Mouse (Mus musculus): ENCODE data around the gene Mthfd1l.

- TF ChIP-seq POLR2A (IDR thresholded peaks at IDR 0.05; ENCODE audit: low read depth, low read length): no peak
- TF ChIP-seq CTCF (conservative IDR thresholded peaks at IDR 0.05; ENCODE audit: insufficient read depth, insufficient read length, low read depth, low read length): no peak
Observed at GRCm38 (mm10) chr10:3941054-3941757, 31.7 kb upstream of the Mthfd1l start.

Measured in kidney, adult 2 months (tissue).